Comparison of ENCODE assay signal across 8 mouse cellular contexts in genomic region chr2:32570698-32571494, GRCm38 (mm10). TPM values are rescaled to one million over a fixed set of nuclear protein-coding genes. Genes with fewer than 3 reads are reported as not detected.
DNase-seq lines count a peak whose midpoint lies in the region; ATAC-seq and TF ChIP-seq lines count a peak whose summit lies in the region.

Gene Dpm2, plus strand, starts transcription at chr2:32570858.

- H3K27me3 ChIP-seq in E14TG2a.4 (ENCODE audit: insufficient read depth, low read length), result no peaks in the 10 kb centered on the region
- H3K27me3 ChIP-seq in forebrain, embryonic 12.5 days, result no peaks in the 10 kb centered on the region
- H3K27me3 ChIP-seq in heart, postnatal 0 days (ENCODE audit: control insufficient read depth, insufficient read depth, low read length), result peaks cover 9% of the 10 kb centered on the region
- no peaks in the 10 kb centered on the region; the same call in 1 of the 2 replicates for H3K27me3 ChIP-seq in liver, embryonic 16.5 days (ENCODE audit: control insufficient read depth, insufficient read depth, low read depth, low read length)
- H3K27me3 ChIP-seq in neural tube, embryonic 13.5 days, result no peaks in the 10 kb centered on the region
- peaks cover 2% of the 10 kb centered on the region for H3K27me3 ChIP-seq in testis, adult 2 months (ENCODE audit: control insufficient read depth, insufficient read depth, low read length)

- H3K4me3 ChIP-seq in E14TG2a.4 (replicated peaks; ENCODE audit: low read length), result peak within 1 kb of the TSS; percentile 94
- peak within 1 kb of the TSS; percentile 72 for H3K4me3 ChIP-seq in forebrain, embryonic 12.5 days (replicated peaks)
- H3K4me3 ChIP-seq in heart, postnatal 0 days (ENCODE audit: low read depth, low read length), result peak within 1 kb of the TSS; percentile 68
- peak within 1 kb of the TSS; percentile 87 for H3K4me3 ChIP-seq in liver, embryonic 16.5 days (ENCODE audit: low read depth, low read length)
- peak within 1 kb of the TSS; percentile 82 for H3K4me3 ChIP-seq in neural tube, embryonic 13.5 days
- peak within 1 kb of the TSS; percentile 78 for H3K4me3 ChIP-seq in testis, adult 2 months (ENCODE audit: control insufficient read depth, low read depth, low read length)

- peak; percentile 82 for ATAC-seq in forebrain, embryonic 12.5 days (ENCODE audit: low FRiP score)
- ATAC-seq in heart, postnatal 0 days (ENCODE audit: insufficient read depth, low read depth), result peak; percentile 77
- peak; percentile 86 for ATAC-seq in liver, embryonic 16.5 days (ENCODE audit: low read depth)
- peak; percentile 62 for ATAC-seq in neural tube, embryonic 13.5 days (ENCODE audit: low read depth)

- peak within 1 kb of the TSS; percentile 74 for H3K9ac ChIP-seq in forebrain, embryonic 12.5 days
- H3K9ac ChIP-seq in heart, postnatal 0 days (replicated peaks; ENCODE audit: low read depth, low read length), result peak within 1 kb of the TSS; percentile 76
- peak within 1 kb of the TSS; percentile 82 for H3K9ac ChIP-seq in liver, embryonic 16.5 days (ENCODE audit: low read depth, low read length)
- peak within 1 kb of the TSS; percentile 85 for H3K9ac ChIP-seq in neural tube, embryonic 13.5 days

- DNase-seq in c-Kit-positive CD71-positive TER-119-positive erythroid progenitor cells, embryonic 14.5 days (ENCODE audit: low spot score), result peak; percentile 87
- peak; percentile 94 for DNase-seq in heart, postnatal 0 days (ENCODE audit: low spot score)
- DNase-seq in kidney, postnatal 4 days, result peak; percentile 91 to 94

- H3K36me3 ChIP-seq in E14TG2a.4 (ENCODE audit: insufficient read depth, low read length), result peaks cover 56% of the 10 kb centered on the region
- H3K36me3 ChIP-seq in forebrain, embryonic 12.5 days (replicated peaks), result peaks cover 25% of the 10 kb centered on the region
- peaks cover 36% of the 10 kb centered on the region for H3K36me3 ChIP-seq in heart, postnatal 0 days (replicated peaks; ENCODE audit: control insufficient read depth, insufficient read depth, low read length)
- peaks cover 7% of the 10 kb centered on the region; the same call in 1 of the 2 replicates for H3K36me3 ChIP-seq in liver, embryonic 16.5 days (ENCODE audit: control insufficient read depth, insufficient read depth)
- H3K36me3 ChIP-seq in neural tube, embryonic 13.5 days, result peaks cover 33% of the 10 kb centered on the region
- no peaks in the 10 kb centered on the region for H3K36me3 ChIP-seq in testis, adult 2 months (ENCODE audit: control insufficient read depth, insufficient read depth, low read length)

- TF ChIP-seq POLR2A in testis, adult 2 months (IDR thresholded peaks at IDR 0.05; ENCODE audit: control insufficient read depth, low read depth, low read length), result peak; percentile 63

- peak within 1 kb of the TSS; percentile 97 for H3K4me2 ChIP-seq in forebrain, embryonic 12.5 days
- H3K4me2 ChIP-seq in heart, postnatal 0 days (ENCODE audit: low read depth, low read length), result peak within 1 kb of the TSS; percentile 93
- H3K4me2 ChIP-seq in liver, embryonic 16.5 days (ENCODE audit: low read depth, low read length), result peak within 1 kb of the TSS; percentile 85
- peak within 1 kb of the TSS; percentile 95 for H3K4me2 ChIP-seq in neural tube, embryonic 13.5 days

- 2% methylated on average over 36 of the region's 36 CpGs for WGBS in forebrain, embryonic 12.5 days
- under 1% methylated on average over 36 of the region's 36 CpGs for WGBS in heart, postnatal 0 days
- under 1% methylated on average over 36 of the region's 36 CpGs for WGBS in liver, embryonic 16.5 days (ENCODE audit: insufficient replicate concordance)
- 1% methylated on average over 36 of the region's 36 CpGs for WGBS in neural tube, embryonic 13.5 days

- peaks cover 45% of the 10 kb centered on the region for H3K4me1 ChIP-seq in E14TG2a.4 (replicated peaks; ENCODE audit: low read depth, low read length)
- H3K4me1 ChIP-seq in forebrain, embryonic 12.5 days, result peaks cover 15% of the 10 kb centered on the region
- peaks cover 22% of the 10 kb centered on the region; the same call in 1 of the 2 replicates for H3K4me1 ChIP-seq in heart, postnatal 0 days (ENCODE audit: control insufficient read depth, insufficient read depth)
- peaks cover 18% of the 10 kb centered on the region for H3K4me1 ChIP-seq in liver, embryonic 16.5 days (ENCODE audit: control insufficient read depth, low read depth, low read length)
- peaks cover 28% of the 10 kb centered on the region for H3K4me1 ChIP-seq in neural tube, embryonic 13.5 days (replicated peaks)
- peaks cover 4% of the 10 kb centered on the region for H3K4me1 ChIP-seq in testis, adult 2 months (ENCODE audit: control insufficient read depth, insufficient read depth, low read length)

- peak within 1 kb of the TSS; percentile 53; the same call in 1 of the 2 replicates for H3K27ac ChIP-seq in forebrain, embryonic 12.5 days
- H3K27ac ChIP-seq in heart, postnatal 0 days (ENCODE audit: low read depth), result peak within 1 kb of the TSS; percentile 57
- H3K27ac ChIP-seq in liver, embryonic 16.5 days (ENCODE audit: low read length), result peak within 1 kb of the TSS; percentile 69
- peak within 1 kb of the TSS; percentile 55 for H3K27ac ChIP-seq in neural tube, embryonic 13.5 days (replicated peaks)
- H3K27ac ChIP-seq in testis, adult 2 months (ENCODE audit: control insufficient read depth, insufficient read depth, low read depth, low read length), result peak within 1 kb of the TSS; percentile 57

- no peak for TF ChIP-seq CTCF in E14TG2a.4 (conservative IDR thresholded peaks at IDR 0.05; ENCODE audit: low read length)
- no peak for TF ChIP-seq CTCF in heart, postnatal 0 days (IDR thresholded peaks at IDR 0.05; ENCODE audit: low read depth)
- TF ChIP-seq CTCF in testis, adult 2 months (IDR thresholded peaks at IDR 0.05; ENCODE audit: control insufficient read depth, insufficient read depth, insufficient replicate concordance, low read depth, low read length), result no peak

- no peak for TF ChIP-seq EP300 in heart, postnatal 0 days (IDR thresholded peaks at IDR 0.05; ENCODE audit: low read depth)

- H3K9me3 ChIP-seq in E14TG2a.4 (ENCODE audit: low read length), result no peaks in the 10 kb centered on the region
- H3K9me3 ChIP-seq in forebrain, embryonic 12.5 days, result no peaks in the 10 kb centered on the region
- H3K9me3 ChIP-seq in heart, postnatal 0 days (replicated peaks; ENCODE audit: control insufficient read depth, low read length), result no peaks in the 10 kb centered on the region
- H3K9me3 ChIP-seq in liver, embryonic 16.5 days (replicated peaks; ENCODE audit: control insufficient read depth, low read length), result no peaks in the 10 kb centered on the region
- no peaks in the 10 kb centered on the region for H3K9me3 ChIP-seq in neural tube, embryonic 13.5 days

RNA-seq across cellular contexts. Expression of gene Dpm2, which starts in this region (rescaled TPM):
- 106 and 110 TPM in 2 replicates for polyA plus RNA-seq in forebrain, embryonic 12.5 days (2016; fragmentation: Nextera tagmentation; extraction: Ambion mirVana)
- total RNA-seq in heart, postnatal 0 days (2014; rRNA removed; ENCODE audit: low replicate concordance), result 17.9 and 31.0 TPM in 2 replicates
- 56.1 and 58.4 TPM in 2 replicates for polyA plus RNA-seq in heart, postnatal 0 days (2015; fragmentation: Nextera tagmentation; extraction: Ambion mirVana)
- 44.8 and 47.9 TPM in 2 replicates for polyA plus RNA-seq in liver, embryonic 16.5 days (2015; fragmentation: Nextera tagmentation; extraction: Ambion mirVana)
- 128 and 143 TPM in 2 replicates for polyA plus RNA-seq in neural tube, embryonic 13.5 days (2015; fragmentation: Nextera tagmentation; extraction: Ambion mirVana)
- polyA plus RNA-seq in testis, adult 2 months (2012; rRNA removed), result 100 and 110 TPM in 2 replicates

Comparison
In these comparisons a context has a peak if more than half of its experiments do, and no peak if none do; other contexts are left out.
1. Peak in every context shown above with its lines: DNase-seq, ATAC-seq, H3K4me3 ChIP-seq and H3K27ac ChIP-seq.